Mouse (Mus musculus): ENCODE measurements around the gene Pparg. TPM values are rescaled to one million over a fixed set of nuclear protein-coding genes. Genes with fewer than 3 reads are reported as not detected.

Gene Pparg
- polyA plus RNA-seq, 1 experiment from 2014 or later, result 0.41 TPM

Other genes with a start within 250 kb of the Pparg start
- 4.6 and 5.6 TPM in 2 replicates for gene Syn2, start 226.0 kb upstream of the Pparg start, polyA plus RNA-seq (2016; fragmentation: Nextera tagmentation; extraction: Ambion mirVana)
- not detected in 2 replicates for gene Gm17482, start 133.6 kb upstream of the Pparg start, polyA plus RNA-seq (2016; fragmentation: Nextera tagmentation; extraction: Ambion mirVana)
- 0.37 and 0.47 TPM in 2 replicates for gene Timp4, start 108.7 kb upstream of the Pparg start, polyA plus RNA-seq (2016; fragmentation: Nextera tagmentation; extraction: Ambion mirVana)
- gene Tsen2, start 183.7 kb downstream of the Pparg start, polyA plus RNA-seq (2016; fragmentation: Nextera tagmentation; extraction: Ambion mirVana), result 31.0 and 31.2 TPM in 2 replicates
- 0.27 and 0.40 TPM in 2 replicates for gene Mkrn2os, start 231.6 kb downstream of the Pparg start, polyA plus RNA-seq (2016; fragmentation: Nextera tagmentation; extraction: Ambion mirVana)
- gene Mkrn2, start 241.0 kb downstream of the Pparg start, polyA plus RNA-seq (2016; fragmentation: Nextera tagmentation; extraction: Ambion mirVana), result 27.3 and 28.1 TPM in 2 replicates